Mouse (Mus musculus) C3H10T1/2 (cell line): Measurements from ENCODE around the gene Zfand6. TPM values are rescaled to one million over a fixed set of nuclear protein-coding genes. Genes with fewer than 3 reads are reported as not detected.

Experiments used
- polyA plus RNA-seq, 2 experiments: library from polyadenylated mRNA; unstranded; fragments of >200 nt; fragmentation: generic; extraction: Trizol; gene quantifications; one replicate each; pipeline ENCODE4 v1.2.1; 2012; ENCODE audit warnings: missing spikeins in 2 of 2

Zfand6 gene
- 10 to 100 TPM in 1 of 2 experiments, 1 to 10 TPM in 1; 2.2 to 21.7 TPM for polyA plus RNA-seq

DNA sequence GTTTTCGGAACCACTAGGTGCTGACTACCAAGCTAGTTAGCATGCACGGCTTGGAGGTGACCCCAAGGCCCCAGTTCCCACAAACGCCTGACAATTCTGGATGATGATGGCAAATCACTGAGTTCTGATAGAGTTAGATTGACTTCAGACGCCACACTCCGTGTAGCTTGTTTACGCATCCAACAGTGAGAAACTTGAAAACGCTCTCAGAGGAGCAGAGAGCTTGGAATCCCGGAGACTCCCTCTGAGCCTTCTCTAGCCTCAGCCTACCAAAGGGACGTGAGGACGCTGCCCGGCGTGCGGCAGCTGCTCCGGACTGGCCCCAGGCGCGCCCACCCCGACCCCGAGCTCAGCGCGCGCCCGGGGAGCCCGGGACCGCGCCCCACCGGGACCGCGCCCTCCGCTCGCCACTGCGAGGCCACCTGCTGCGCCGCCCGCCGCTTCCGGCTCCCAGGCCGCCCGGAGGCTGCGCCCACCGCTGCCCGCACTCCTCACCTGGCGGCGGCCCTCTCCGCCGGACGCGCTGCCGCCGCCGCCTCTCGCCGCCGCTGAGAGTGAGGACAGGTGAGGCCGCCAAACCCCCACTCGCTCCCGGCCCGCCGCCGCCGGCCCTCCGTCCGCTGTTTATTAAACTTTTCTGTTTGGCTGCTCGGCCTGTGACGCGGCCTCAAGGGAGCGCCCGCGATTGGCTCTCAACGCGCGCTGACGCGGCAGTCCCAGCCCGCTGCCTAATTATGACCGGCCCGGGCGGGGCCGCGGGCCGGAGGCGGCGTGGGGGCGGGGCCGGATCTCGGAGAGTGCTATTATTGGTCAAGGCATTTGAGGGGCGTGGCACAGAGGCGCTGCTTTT is at the start of gene Zfand6:
Zfand6 (minus strand) TSS at position 709 of the 850 bp plus-strand sequence.

DNA sequence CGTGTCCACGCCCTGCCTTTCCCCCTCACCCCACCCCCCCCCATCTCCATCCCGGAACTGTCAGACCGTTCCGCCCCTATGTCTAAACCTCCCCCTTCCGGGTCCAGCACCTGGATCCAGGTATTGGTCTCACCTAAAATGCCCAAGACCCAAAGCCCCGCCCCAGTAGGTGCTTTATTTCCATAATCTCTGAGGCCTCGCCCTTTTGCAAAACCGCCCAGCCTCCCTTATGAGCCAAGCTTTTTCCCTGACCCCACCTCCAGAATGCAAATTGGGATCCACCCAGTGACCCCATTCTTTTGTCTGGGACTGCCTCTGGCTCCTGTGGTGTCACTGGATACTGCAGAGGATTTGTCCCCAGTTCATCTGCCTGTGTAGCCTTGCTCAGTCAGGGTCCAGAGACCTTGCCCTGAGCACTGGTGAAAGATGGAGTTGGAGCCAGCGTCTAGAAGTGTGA is 83.4 kb downstream of the Zfand6 start, which contains the start of gene Fah:
Fah (minus strand) TSS at position 430 of the 457 bp plus-strand sequence.

Other genes starting within 250 kb of the Zfand6 start
- 1 to 10 TPM; 4.3 to 4.6 TPM for gene Gm2115, start 161.0 kb downstream of the Zfand6 start, polyA plus RNA-seq
- gene Fah, start 83.2 kb downstream of the Zfand6 start, polyA plus RNA-seq, result 1 to 10 TPM in 1 of 2 experiments, under 1 TPM in 1; 0.68 to 3.2 TPM
- gene Olfr291, start 163.6 kb upstream of the Zfand6 start, polyA plus RNA-seq, result not detected